Mouse (Mus musculus): ENCODE data around the gene Gm28048.

Gene Gm28048

DNA sequence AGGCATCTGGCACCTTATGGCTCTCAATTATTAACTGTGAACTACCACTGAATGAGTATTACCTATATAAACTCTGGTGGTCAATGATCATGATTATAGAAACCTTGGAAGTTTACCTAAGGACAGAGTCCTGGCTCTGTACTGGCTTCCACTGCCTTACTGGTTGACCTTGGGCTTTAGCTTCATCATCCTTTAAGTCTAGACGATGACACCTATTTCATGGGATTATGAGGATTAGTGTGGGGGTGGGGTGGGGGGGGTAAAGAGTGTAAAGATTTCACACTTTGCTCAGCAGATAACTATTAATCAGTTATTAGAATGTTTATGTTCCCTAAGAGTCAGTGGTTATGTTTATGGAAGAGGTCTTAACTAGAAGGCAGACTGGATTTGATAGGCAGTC is 7.9 kb upstream of the Gm28048 start:
- no peak for DNase-seq

DNA sequence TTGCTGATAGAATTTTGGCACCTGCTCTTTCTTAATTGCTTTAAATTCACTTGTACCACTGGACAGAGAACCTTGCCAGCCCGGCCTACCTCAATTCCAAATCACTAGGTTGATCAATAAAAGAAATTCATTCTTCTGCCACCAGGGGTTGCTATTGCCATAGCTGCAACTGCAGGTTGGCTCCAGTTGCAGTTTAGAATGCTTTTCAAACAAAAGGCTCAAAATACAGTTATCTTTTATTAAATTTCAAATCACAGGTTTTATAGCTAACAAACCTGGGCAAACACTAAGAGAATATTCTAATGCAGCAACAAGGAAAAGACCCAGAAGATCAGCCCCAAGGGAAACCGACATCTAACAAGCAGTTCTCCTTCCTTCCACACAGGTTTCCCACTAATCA is 5.5 kb upstream of the Gm28048 start:
- no peak for DNase-seq

DNA sequence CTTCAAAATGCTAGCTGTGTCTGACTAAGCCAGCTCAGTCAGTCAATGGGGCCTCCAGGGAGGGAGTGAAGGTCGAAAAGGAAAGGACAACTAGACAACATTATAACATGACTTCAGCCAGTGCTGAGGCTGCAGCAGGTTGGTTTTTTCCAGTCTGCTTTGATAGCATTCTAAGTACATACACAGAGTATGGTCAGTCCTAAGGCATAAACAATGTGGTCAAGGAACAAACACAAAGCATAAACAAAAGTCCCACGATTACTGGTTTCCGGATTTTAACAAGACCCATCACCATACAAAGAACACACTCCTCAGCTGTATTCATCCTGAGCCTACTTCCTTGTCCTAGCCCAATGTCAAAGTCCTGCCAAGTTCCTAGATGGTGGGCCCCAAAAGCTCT is 3.6 kb upstream of the Gm28048 start:
- DNase-seq: no peak

DNA sequence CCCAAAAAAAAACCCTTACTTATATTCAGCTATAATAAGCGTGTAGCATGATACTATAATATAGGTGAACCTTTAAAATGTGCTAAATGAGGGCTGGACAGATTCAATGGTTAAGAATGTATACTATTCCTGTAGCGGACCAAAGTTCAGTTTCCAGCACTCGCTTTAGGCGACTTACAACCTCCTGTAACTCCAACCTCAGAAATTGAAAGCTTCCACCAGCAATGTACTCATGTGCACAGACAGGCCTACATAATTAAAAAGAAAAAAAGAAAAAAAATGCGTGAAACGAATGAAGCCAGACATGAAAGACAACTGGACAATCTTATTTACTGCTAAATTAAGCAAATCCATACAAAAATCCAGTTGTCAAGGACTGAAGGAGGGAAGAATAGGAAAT is 956 bp upstream of the Gm28048 start:
- no peak for DNase-seq

DNA sequence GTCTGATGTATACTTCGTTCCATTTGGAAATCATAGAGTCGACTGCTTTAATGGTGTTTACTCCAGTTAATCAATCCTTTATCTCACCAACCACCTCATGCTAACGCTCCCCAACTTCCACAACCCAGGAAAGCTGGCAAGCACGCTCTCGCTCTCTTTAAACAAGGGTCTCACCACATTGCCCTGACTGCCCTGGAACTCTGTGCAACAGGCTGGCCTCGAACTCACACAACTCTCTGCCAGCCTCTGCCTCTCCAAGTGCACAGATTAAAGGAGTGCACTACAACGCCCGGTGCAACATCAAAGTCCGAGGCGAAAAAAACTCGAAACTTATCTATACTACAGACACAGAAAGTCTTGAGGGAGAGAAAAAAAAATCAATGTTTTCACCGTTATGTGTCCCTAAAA is 343 bp downstream of the Gm28048 start:
- DNase-seq: no peak

DNA sequence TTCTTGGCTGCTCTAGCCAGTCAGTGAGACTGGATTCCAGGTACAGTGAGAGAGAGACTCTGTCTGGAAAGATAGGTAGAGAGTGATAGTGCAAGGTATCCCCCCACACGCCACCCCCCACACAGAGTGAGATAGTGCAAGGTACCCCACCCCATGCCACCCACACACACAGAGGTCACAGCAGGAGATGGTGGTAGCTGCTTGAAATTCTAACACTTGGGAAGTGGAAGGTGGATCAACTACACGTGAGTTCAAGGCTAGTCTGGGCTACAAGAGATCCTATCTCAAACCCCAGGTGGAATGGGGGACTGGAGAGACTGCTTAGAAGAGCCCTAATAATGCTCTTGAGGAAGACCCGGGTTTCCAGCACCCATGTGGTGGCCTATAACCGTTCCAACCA is 849 bp downstream of the Gm28048 start:
- DNase-seq: no peak

DNA sequence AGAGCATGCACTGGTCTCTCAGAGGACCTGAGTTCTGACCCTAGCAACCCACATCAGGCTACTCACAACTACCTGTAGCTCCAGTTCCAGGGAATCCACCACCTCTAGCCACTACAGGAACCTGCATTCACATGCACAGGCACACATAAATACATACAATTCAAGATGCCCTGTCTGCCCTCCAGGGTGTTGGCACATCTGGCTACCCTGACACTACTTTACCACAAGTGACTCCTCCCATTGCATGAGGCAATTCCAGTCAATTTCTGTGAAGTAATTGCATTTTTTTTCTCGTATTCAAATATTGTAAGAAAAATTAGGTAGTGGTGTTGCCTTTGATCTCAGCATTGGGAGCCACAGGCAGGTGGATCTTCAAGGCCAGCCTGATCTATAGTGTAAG is 2.7 kb downstream of the Gm28048 start:
- no peak for DNase-seq

DNA sequence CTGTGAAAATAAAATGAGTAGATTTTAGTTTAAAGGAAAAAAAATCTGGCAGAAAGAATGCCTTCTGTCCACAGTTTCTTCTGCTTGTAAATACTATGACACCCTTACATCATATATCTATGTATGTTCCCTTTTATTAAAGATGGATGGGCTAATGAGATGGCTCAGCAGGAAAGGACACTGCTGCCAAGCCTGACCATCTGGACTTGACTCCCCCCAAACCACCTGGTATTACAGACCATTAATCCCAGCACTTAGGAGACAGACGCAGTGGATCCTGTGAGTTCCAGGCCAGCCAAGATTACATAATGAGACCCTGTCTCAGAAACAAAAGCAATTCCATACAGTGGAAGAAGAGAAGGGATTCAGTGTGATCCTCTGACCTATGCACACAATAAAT is 3.2 kb downstream of the Gm28048 start:
- DNase-seq: no peak

DNA sequence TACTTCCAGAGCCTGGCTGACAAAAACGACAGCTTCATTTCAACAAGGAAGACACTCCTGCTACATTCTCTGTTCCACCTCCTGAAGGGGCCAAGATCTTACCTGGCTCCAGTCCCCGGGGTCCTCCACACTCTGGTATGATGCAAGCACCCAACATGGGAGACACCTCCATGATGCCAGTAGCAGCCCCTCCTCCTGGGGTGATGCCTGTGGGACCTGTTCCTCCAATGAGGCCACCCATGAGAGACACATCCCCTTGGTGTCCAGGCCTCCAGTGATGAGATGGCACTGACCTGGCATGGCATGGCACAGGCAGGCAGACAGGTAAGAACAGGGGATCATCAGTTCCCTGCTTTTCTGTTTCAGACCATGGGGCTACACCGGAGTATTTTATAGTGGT is 3.7 kb downstream of the Gm28048 start:
- DNase-seq: no peak

DNA sequence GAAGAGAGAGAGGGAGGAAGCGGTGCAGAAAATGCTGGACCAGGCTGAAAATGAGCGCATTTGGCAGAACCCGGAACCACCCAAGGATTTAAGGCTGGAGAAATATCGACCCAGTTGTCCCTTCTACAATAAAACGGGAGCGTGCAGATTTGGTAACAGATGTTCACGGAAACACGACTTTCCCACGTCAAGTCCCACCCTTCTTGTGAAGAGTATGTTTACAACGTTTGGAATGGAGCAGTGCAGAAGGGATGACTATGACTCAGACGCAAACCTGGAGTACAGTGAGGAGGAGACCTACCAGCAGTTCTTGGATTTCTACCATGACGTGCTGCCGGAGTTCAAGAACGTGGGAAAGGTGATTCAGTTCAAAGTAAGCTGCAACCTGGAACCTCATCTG is 8.3 kb downstream of the Gm28048 start:
- DNase-seq: no peak

DNA sequence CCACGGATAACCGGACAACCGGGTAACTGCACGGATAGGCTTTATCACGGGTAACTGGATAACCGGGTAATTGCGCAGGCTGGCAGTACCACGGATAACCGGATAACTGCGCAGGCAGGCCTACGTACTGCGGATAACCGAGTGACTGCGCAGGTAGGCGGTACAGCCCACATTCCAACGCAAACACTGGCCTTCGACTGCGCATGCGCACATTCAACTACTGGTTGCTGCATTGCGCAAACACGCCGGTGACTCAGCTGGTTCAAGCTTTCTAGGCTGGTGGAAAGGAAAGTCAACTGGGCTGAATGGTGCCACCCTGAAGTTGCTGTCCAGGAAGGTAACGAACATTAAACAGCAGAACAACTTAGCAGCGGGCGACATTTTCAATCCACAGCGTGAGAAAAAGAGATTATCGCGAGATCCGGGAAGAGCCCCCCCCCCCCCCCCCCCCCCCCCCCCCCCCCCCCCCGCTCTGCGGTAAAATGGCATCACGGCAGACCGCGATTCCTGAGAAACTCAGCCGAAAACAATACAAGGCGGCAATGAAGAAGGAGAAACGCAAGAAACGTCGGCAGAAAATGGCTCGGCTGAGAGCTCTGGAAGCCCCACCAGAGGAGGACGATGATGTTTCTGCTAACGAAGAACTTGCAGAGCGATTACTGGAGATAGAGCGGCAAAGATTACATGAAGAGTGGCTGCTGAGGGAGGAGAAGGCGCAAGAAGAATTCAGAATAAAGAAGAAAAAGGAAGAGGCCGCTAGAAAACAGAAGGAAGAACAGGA is 9.0 kb downstream of the Gm28048 start:
- DNase-seq: peak; percentile 77

DNA sequence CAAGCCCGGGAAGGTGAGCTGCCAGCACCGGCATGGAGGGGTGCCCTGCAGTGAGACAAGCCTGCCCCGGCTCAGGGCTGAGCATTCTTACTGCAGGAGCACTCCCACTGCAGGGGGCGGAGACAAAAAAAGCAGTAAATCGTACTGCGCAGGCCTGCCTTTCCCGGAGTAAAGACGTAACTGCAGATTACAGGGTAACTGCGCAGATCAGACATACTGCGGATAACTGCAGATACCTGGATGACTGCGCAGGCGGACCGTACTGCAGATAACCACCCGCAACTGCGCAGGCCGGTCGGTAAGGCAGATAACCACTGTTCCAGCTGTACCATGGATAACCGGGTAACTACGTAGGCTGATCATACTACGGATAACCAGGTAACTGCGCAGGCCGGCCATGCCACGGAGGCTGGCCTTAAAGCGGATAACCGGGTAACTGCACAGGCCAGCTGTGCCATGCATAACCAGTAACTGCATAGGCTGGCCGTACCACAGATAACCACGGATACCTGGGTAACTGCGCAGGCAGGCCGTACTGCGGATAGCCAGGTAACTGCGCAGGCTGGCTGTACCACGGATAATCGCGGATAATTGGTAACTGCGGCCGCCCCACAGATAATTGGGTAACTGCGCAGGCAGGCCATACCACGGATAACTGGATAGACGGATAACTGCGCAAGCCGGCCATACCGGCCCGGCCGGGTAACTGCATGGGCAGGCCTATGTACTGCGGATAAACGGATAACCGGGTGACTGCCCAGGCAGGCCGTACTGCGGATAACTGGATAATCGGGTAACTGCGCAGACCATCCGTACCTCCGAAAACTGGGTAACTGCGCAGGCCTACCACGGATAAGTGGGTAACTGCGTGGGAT is 9.8 kb downstream of the Gm28048 start, which contains the start of gene Zrsr1:
Zrsr1 (plus strand) TSS at position 171 of the 875 bp plus-strand sequence.
- peak; percentile 61 for DNase-seq

DNA sequence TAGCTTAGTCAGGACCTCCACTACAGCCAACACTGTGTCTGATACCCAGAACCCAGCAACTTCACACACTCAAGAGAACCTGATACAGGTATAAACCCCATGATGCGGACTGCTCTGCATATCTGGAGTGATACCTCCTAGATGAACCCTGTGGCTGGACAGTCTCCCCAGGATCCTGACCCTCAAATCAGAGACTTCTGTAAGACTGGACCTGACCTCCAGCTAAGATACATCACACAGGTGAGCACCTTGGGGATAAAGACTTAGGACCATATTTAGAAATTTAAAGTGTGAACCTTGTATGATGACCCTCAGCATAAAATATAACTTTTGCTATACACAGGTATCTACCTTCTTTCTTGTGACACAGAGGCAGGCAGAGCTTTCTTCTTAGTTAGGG is 11.3 kb downstream of the Gm28048 start:
- no peak for DNase-seq

DNA sequence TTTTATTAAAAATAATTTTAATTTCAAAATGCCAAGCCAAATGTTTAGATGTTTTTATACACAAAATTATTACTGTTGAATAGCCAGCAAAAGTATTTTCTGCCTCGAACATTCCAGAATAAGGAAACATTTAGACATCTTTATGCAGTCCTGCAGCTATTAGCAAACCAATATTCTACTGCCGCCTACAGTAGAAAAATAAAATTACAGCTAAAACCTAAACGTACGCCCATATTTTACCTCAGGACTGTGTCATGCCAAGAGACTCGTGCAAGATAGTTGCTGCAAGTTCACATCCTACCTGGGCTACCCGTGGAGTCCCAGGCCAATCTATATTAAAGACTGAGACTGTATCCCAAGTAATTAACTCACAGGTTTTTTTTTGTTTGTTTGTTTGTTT is 12.4 kb downstream of the Gm28048 start:
- no peak for DNase-seq

DNA sequence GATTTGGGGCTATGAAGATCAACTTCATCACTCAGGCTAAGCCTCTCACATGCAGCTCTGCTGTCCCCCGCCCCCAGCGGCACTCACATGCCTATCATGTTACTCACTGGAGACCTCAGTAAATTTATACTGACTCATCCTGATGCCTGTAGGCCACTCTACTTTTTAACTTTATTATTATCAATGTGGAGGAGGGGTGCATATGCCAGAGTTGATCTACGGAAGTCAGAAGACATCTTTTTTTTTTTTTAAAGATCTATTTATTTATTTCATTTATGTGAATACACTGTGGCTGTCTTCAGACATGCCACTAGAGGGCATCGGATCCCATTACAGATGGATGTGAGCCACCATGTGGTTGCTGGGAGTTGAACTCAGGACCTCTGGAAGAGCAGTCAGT is 16.4 kb downstream of the Gm28048 start:
- DNase-seq: peak; percentile 27

DNA sequence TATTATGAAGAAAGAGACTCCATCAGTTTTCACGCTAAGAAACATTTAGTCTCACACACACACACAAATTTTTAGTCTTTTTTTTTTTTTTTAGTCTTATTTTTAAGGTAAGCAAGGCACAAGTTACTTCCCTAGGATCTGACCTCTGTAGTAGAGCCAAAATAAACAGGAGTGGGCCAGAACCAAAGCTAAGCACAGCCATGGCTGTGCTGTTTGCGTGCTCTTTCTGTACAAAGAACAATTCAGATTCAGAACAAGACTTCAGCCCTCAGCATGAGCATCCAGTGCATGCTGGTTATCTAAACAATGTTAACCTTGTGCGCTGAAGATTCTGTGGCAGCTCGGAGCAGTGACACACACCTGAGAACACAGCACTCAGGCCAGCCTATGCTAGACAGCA is 17.5 kb downstream of the Gm28048 start:
- DNase-seq: no peak

DNA sequence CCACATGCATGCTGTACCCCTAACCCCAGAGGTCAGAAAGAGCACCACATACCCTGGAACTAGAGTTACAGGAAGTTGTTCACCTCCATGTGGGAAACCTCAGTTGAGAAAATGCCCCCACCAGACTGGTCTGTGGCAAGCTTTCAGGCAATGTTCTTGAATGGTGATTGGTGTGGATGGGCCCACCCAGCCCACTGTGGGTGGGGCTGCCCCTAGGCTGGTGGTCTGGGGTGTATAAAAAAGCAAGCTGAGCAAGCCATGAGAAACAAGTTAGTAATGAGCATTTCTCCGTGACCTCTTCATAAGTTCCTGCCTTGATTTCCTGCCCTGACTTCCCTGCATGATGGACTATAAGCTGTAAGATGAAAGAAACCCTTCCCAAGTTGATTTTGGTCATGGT is 19.8 kb downstream of the Gm28048 start:
- no peak for DNase-seq

DNA sequence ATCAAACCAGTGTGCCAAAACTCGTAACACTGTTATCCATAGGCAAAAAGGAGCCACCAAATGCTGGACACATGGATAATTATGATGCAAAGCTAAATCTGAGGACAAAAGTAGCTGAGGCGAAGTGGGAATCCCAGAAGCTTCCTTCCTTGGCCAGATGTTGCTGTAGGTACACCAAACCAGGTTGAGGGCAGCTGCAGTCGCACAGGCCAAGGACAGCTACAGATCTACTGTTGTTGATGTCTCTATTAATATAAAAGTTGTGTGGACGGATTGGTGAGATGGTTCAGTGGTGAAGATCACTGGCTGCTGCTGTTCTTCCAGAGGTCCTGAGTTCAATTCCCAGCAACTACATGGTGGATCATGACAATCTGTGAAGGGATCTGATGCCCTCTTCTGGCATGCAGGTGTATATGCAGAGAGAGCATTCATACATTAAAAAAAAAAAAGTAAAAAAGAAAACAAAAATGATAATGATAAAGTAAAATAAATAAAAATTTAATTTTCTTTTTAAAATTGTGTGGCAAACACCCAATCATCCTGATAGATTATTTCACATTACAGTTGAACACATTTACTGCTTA is 24.0 kb downstream of the Gm28048 start:
- DNase-seq: peak; percentile 27

DNA sequence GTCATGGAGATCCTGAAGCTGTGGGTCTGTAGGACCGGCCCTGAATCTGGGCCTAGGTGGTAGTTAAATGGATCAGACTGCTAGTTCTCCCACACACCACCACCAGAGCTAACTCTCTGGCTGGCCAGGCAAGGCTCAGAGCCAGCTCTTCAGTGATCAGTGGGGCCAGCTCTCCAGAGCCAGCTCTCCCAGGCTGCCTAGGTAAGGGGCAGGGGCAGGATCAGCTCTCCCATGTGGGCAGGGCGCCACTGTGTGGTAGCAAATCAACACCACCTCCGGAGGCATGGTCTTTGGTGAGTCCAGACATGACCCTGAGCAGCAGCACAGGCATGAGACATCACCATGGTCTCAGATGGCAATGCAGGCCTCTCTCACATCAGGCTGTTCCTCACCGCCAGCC is 25.1 kb downstream of the Gm28048 start:
- DNase-seq: peak; percentile 79

DNA sequence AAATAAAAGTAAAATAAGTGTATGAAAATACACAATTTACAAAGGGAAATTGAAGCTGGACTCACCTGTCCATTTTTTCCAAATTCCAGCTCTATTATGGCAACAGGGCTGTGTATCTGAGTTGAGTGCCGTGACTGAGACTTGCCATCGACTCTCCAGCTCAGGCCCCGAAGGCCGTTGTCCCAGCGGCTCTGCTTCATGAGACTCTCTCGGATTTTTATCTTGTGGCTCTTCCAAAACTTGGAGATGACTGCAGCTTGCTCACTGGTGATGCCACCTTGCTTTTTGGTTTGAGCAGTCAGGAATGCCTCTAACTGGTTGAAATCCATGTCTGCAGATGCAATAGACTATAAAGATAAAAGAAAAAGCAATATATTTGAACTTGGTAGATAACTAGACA is 25.5 kb downstream of the Gm28048 start:
- DNase-seq: no peak

DNA sequence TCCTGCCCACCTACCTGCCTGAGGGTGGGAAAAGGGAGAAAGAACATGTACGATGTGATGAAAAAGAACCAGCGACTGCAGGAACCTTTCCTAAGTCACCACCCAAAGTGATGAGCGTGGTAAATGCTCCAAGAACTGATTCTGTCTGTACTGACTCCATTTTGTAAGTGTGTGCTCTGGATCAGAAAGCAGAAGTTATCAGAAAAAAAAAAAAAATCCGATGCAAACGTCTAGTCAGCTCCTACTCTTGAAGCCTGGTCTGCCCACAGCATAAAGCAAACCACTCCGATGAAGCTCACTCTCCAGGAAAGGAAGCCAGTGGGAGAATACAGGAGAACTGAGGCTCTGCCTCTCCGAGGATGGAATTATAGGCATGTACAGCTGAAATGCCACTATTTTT is 29.2 kb downstream of the Gm28048 start:
- no peak for DNase-seq

DNA sequence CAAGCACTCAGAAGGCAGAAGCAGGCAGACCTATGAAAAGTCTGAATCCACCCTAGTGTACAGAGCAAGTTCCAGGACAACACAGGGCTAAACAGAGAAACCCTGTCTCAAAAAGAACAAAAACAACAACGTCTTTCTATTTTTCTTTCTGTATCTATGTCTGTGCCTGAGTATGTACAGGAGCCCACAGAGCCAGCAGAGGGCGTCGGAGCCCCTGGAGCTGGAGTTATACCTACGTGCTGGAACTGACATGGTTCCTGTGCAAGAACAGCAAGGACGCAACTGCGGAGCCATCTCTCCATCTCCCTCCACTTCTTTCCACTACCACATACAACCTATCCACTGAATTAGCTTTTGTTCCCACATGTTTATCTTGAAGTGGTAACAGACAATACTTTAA is 31.8 kb downstream of the Gm28048 start:
- no peak for DNase-seq

DNA sequence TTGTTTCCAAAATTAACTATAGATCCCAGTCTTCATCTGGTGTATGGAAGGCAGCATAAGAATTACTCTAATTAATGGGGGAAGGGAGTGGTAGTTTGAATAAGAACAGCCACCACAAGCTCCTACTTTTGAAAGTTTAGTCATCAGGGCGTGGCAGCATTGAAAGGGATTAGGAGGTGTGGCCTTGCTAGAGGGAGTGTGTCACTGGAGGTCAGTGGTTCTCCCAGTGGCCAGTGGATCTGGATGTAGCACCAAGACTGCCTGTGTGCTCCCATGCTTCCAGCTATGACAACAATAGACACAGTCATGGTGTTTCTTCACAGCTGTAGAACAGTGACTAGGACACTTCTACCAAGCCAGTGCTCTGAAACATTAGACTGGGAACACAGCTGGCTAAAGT is 32.8 kb downstream of the Gm28048 start:
- no peak for DNase-seq

DNA sequence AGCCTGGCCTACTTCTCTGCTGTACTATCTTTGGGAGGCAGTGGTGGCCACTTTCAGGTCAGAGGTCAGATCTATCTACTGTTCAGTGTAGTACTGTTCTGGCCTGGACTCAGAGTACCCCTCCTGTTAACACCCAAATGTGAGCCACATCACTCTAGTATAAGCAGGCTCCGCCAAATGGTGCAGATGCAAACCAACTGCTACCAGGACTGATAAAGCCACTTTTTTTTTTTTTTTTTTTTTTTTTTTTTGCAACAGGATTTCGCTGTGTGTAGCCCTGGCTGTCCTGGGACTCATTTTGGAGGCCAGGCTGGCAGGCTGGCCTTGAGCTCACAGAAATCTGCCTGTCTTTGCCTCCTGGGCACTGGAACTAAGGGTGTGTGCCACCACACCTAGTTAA is 42.9 kb downstream of the Gm28048 start:
- DNase-seq: no peak

All from thymus, postnatal 25 days (tissue).